Mouse (Mus musculus) layer of hippocampus, postnatal 25 days (tissue): ENCODE results near the gene Scrg1. TPM values are rescaled to one million over a fixed set of nuclear protein-coding genes. Genes with fewer than 3 reads are reported as not detected.
A peak's percentile ranks its signal among the peaks of the same experiment; 100 is the strongest.
"Not testable (repeated sequence)": the region's sequence is repeated elsewhere in the genome, so short reads cannot be mapped to it uniquely, and the experiment has no call there.

Experiments used
- DNase-seq, 2 experiments: peaks; one replicate each; pipeline ENCODE4 v3.0.0; 2022; ENCODE audit warnings: mixed read lengths in 2 of 2, low spot score in 1 of 2; ENCODE audit errors: extremely low spot score in 1 of 2
- total RNA-seq, 2 experiments: library from RNA; stranded (reverse); gene quantifications; 2 replicates each; pipeline ENCODE4 v1.2.3; 2021

Gene Scrg1
- total RNA-seq: 10 to 100 TPM; 68.3 to 75.4 TPM

GRCm38 (mm10) chr8:57455765-57456164 is at the start of gene Scrg1:
Gene Scrg1 (plus strand): TSS chr8:57455923.
- DNase-seq: no peak

DNA sequence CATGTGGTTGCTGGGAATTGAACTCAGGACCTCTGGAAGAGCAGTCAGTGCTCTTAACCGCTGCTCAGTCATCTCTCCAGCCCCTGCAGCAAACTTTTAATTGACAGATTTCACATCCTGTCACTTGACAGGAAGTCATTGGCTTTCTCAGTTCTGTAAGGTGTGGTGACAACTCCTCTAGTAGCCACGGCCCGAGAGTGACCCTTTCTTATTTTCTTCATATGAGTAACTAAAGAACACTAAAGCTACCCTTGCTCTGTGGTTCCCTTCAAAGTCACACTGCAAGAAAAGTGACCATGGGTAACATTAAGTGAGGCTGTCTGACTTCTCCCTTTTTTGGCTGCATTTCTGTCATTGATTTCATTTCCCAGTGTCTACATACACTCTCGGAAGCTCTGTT is 49.4 kb upstream of the Scrg1 start:
- no peak for DNase-seq

DNA sequence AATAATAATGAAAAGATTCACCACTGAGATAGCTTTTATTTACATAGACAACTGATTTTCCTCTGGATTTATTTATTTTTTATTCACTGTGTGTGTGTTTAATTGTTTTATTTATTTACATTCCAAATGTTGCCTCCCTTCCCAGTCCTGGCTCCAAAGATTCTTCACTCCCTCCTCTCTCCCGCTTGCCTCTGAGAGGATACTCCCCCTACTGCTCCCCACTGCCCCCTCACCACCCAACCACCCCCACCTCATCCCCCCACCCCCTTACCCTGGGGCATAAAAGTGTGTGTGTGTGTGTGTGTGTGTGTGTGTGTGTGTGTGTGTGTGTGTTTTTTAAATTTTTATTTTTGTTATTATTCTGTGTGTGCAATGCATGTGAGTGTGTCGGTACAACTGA is 46.4 kb upstream of the Scrg1 start:
- DNase-seq: no peak

DNA sequence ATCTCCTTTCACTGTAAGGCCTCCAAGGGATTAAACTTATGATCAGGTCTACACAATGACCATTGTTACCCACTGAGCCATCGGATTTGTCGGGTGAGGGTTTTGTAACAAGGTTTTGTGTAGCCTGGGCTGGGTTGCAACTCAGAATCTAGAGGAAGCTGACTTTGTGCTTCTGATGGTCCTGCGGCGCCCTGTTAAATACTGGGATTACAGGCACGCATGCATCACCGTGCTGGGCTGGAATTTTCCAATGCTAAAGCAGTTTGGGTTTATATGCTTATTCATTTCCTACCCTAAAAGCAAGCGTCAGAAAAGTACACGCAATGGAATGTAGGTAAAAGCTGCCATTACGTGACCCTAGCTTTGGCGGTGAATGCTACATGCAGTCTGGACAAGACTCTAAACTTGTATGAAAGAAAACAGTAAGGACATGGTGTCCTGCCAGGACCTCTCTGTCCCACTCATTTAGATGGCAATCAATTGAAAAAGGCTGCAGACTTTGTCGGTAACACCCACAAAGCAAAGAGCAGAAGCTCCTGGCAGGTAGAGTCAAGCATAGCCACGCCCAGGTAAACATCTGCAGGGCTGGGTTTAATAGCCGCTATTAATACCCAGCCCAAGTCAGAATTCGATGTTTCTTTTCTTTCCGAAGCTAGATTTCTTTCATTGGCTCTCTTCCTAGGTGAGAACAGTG is 45.8 kb upstream of the Scrg1 start:
- no peak for DNase-seq

DNA sequence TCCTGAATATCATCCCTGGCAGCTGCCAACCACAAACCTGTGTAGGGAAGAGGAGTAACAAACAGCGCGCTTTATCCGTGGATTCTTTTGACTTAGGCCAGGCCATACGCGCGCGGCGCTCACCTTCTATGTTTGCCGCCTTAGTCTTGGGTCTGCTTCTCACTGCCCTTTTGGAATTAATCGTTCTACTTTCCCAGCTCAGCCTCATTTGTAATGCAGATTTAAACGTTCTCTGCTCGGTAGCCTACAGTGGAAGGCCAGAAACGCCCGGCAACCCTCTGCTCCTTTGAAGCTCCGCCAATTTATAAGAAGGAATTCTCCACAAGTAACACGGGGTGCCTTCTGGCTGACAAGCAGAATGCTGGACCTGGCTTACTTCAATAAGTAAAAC is 45.3 kb upstream of the Scrg1 start:
- DNase-seq: no peak

DNA sequence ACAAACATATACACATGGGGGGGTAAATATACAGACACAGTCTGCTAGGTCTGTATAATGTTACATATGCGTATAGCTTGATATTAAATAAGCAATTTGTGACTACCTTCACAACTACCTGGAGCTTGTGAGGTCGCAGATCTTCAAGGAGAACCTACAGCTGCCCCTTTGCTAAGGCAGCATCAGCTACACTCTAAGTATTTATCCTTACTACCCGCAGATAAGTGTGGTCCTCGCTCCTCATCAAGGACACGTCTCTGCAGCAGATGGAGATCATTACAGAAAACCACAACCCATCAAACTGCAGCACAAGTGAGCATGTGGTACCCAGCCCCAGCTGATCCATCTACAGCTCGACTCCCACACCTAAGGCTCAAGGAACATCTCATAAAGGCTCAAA is 44.4 kb upstream of the Scrg1 start:
- no peak for DNase-seq

DNA sequence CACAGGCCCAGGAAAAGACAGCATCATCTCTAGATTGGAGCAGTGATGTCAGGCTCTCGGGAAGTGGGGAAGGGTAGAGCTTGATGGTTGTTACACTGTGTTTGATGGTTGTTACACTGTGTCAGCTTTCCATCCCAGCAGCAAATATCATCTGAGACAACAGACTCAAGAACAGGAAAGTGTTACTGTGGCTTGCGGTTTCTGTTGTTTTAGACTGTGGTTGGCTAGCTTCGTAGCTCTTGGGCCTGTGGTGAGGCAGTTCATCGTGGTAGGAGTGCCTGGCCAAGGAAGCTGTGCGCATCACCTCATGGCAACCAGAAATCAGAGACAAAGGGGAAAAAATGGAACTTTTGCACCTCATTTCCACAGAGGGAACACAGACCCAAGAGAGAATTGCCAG is 38.9 kb upstream of the Scrg1 start:
- no peak for DNase-seq

- peak in 1 of 2 experiments; percentile 41 for DNase-seq
Observed at GRCm38 (mm10) chr8:57426074-57426473, 29.6 kb upstream of the Scrg1 start.

DNA sequence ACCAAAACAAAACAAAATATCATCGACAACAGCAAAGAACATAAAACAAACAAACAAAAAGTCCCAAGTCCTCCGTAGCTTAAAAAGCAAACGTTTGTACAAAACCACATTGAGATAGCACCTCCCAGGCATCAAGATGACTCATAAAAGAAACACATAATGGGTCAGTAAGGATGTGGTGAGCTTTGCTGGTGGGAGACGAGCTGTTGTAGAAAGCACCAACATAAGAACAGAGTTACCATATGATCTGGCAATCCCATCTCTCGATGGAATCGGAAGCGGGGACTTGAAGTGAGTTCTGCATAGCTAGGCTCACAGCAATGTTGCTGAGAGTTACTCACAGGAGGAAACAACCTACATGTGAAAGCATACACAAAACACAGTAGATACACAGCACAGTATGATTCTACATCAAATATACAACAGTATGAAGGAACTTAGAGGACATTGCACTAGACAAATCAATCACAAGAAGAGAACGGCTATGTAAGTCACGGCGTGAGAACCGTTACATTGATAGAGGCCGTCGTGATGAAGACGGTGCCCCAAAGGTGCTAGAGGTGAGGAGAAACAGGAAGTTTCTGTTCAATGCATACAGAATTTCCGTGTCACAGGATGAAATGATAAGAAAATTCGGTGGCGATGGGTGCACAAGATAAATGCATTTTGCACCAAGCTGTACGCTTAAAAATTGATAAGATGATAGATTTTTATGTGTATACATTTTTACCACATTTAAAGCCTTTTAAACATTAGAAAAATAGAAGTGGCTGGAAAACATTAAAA is 27.9 kb upstream of the Scrg1 start:
- no peak for DNase-seq

DNA sequence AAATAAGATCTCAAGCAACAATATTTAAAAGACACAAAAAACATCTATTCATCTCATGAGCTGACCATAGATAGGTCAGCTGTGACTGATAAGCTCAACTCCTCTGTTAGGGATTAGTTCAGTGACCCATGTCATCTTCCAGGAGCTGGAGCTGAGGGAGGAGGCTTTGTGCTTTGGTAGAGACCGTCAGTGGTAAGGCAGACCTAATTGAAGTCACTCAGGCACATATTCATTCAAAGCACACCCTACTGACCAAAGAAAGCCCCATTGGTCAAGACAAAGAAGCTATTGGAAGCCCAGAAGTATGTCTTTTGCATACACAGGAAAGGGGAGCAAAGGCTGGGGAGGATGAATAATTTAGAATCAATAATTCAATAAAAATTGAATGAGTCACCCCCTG is 27.2 kb upstream of the Scrg1 start:
- no peak for DNase-seq

DNA sequence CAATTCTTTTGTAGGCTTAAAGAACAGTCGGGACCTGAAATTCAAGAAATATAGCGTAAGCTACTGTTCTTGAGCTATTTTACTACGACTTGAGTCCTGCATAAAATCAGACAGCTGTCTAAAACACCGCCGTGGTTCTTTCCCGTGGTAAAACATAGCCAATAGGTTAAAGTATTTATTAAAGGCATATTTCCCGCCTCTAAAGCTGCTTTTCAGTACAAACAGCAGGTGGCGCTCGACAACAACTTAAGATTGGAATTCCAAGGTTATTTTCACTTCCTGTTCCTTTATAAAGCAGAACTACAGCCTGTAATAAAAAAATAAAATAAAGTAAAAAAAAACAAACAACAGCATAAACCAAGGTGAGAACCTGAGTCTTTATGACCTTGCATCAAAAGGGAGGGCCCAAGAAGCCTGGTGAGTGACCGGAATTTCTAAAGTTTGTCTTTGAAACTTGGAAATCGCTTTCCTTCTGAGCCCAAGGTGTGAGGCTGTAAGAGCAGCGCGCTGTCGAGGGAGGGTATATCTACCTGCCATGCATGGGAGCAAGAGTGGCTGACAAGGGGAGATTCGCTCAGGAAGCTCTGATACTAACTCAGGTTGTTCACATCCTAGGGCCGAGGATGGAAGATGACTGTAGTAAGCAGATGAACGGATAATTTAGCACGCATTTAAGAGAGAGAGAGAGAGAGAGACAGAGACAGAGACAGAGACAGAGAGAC is 26.4 kb upstream of the Scrg1 start:
- DNase-seq: peak; percentile 54 to 92

DNA sequence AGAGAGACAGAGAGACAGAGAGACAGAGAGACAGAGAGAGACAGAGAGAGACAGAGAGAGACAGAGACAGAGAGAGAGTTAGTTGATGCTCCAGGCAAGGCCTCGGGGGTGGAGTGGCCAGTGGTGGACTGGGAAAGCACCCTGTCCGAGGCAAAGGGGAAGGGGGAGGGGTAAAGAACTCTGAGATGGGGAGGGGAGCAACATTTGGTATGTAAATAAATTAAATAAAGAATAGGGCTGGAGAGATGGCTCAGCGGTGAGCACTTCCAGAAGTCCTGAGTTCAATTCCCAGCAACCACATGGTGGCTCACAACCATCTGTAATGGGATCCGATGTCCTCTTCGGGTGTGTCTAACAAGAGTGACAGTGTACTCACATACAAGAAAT is 25.8 kb upstream of the Scrg1 start:
- not testable (repeated sequence) for DNase-seq

GRCm38 (mm10) chr8:57430901-57431300 is 24.8 kb upstream of the Scrg1 start:
- DNase-seq: no peak

- no peak for DNase-seq
Observed at GRCm38 (mm10) chr8:57432802-57433201, 22.9 kb upstream of the Scrg1 start.

DNA sequence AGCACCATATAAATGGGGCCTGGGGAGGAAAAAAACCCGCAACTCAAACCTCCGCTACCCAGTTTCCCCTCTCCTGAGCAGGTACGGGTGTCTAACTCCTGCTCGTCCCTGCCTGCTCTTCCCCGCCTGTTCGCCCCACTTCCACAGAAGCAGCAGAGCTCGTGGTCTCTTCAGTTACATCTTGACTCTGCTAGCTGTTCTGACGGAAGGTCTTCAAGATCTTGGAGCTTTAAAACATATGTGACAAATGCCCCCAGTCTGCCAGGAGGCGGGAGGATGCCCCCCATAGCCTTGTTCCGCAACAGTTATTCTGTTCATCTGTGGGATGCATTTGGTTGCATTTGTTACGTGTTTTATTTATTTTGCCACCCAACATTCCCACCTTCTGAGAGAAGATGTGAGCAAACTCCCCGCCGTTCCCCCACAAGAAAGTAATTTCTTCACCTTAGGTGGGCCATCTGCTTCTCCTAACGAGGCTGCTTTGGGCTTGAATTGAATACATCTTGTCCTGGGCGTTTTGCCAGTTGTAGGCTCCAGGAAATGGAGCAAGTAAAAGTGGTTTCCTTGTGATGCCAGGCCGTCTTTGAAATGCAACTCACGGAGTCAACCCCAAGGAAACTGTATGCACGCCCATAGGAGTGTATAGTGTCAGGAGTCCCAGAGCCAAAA is 19.8 kb upstream of the Scrg1 start:
- peak in 1 of 2 experiments; percentile 39 for DNase-seq

GRCm38 (mm10) chr8:57436437-57436796 is 19.3 kb upstream of the Scrg1 start:
- DNase-seq: no peak

DNA sequence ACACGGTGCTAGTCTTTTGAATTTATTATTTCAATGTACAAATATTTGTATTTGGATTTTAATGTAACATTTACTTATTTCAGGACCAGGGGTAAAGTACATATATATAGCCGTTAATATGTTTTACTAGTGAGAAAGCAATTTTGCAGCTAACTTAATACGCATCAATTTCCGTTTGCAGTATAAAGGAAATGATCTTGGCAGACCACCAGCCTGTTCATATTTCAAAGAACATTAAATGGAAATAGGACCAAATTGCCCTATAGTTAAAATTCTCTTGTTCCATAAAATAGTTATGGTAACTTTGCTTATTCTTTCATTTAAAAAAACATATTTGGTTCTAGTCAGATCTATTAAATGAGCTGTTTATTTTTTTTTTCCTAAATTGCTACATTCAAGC is 14.6 kb upstream of the Scrg1 start:
- no peak for DNase-seq

DNA sequence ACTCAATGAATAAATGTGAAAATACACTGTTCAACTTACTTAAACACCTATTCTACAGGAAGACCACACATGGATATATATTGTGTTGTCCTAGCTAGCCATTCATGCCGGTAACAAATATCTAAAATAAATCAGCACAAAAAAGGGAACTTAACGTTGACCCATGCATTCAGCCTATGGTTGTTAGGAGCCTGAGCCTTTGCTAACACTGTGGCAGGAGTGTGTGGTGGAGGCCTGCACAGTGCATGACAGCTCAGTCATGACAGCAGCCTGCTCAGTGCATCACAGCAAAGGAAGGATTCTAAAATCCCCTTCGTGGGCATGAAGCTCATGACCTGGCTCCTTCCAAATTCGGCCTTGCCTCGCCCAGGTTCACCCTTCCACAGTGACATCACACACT is 14.2 kb upstream of the Scrg1 start:
- DNase-seq: no peak

DNA sequence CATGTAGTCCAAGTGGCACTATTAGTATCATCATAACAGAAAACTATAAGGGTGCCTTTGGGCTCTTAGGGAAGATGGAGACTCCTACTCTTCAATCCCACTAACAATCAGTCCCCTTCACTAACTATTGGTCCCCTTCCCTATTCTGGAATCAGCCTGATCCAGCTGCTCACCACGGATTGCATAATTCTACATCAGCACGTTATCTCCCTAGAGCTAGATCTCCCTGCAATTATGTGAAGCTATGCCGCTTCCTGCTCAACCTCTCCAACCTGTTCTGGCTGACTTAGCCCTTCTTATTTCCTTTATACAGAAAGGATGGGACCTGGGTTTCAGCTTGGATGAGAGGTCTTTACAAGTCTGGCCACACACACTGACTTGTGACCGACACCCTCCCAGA is 12.4 kb upstream of the Scrg1 start:
- DNase-seq: no peak

DNA sequence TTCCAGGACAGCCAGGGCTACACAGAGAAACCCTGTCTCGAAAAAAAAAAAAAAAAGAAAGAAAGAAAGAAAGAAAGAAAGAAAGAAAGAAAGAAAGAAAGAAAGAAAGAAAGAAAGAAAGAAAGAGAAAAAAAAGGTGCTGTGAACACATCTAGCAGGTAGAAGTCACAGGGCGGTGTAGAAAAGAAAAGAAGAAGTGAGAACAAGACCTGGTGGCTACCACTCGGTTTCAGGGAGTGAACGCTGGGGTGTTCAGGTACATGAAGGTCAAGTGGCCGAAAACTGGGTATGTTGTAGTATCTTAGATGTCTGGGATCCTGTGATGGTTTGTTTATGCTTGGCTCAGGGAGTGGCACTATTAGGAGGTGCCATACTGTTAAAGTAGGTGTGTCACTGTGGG is 9.8 kb upstream of the Scrg1 start:
- not testable (repeated sequence) for DNase-seq

DNA sequence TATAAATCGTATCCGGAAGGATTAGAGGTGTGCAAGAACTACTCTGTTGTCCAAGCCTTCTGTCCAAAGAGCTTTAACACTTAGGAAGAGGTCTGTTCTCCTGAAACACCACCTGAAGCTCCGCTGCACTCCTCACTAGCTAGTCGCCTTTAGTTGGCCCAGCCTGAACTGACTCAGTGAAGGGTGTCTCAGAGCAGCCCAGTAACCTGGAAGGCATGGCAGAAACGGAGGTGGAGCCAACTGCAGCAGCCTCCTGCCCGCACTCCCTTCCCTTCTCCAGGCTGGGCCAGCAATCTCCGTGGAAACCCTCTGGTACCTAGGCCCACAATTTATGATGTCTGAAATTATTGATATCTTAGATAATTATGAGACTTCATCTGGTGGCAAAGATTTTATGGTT is 5.0 kb upstream of the Scrg1 start:
- DNase-seq: no peak
